Mouse (Mus musculus): ENCODE measurements around the gene Cryba4.

- TF ChIP-seq CTCF (IDR thresholded peaks at IDR 0.05; ENCODE audit: control insufficient read depth, insufficient read depth, insufficient replicate concordance, low read depth, low read length) (no peak), POLR2A (IDR thresholded peaks at IDR 0.05; ENCODE audit: control insufficient read depth, low read depth, low read length) (no peak)
These were observed 41.5 kb upstream of the Cryba4 start for GRCm38 (mm10) chr5:112293800-112294199.
